Mouse (Mus musculus) ES-Bruce4 (cell line): ENCODE results near the gene Sergef.

ENCODE experiments used
- CTCF ChIP-seq: IDR thresholded peaks from one replicate; pipeline ENCODE4 v1.8.1; 2011; ENCODE audit warnings: low read depth, low read length
- EP300 ChIP-seq: IDR thresholded peaks from 2 replicates; pipeline ENCODE4 v1.6.1; 2011; ENCODE audit warnings: low read depth, low read length; ENCODE audit not compliant: insufficient read depth
- POLR2A ChIP-seq: IDR thresholded peaks from one replicate; pipeline ENCODE4 v1.8.1; 2011; ENCODE audit warnings: low read length; ENCODE audit not compliant: insufficient read depth

DNA sequence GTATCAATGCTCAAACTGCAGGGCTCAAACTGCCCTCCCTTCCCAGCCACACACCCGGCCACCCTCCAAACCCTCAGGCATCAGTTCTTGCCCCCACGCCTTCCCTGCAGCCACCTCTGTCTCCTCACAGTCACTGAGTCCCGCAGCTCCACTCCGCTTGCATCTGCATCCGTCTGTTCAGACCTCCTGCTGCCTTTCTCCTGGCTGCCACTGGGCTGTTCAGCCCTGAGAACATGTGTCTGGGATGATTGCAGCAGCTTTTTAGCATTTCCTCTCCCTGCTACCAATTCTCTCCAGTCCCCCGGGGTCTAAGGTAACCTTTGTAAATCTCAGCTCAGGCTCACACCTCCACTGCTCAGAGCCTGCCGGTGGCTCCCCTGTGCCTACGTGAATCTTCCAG is 109.7 kb downstream of the Sergef start:
- TF ChIP-seq EP300 = no peak
- no peak for TF ChIP-seq CTCF
- no peak for TF ChIP-seq POLR2A
